Mouse (Mus musculus) embryonic facial prominence, embryonic 14.5 days (tissue): ENCODE measurements around the gene Myg1. TPM values are rescaled to one million over a fixed set of nuclear protein-coding genes. Genes with fewer than 3 reads are reported as not detected.
A peak's percentile ranks its signal among the peaks of the same experiment; 100 is the strongest.

ENCODE experiments used
- ATAC-seq: fragments of 200-750 bp; cut with Nextera tagmentation; 2 replicates; pipeline ENCODE4 v1.8.0; 2017; ENCODE audit warnings: low read depth, moderate number of reproducible peaks, moderate TSS enrichment
- DNase-seq: peaks from one replicate; pipeline ENCODE4 v3.0.0-alpha.2; 2015; ENCODE audit warnings: low spot score
- H3K27ac ChIP-seq: fragments of 300-500 bp; sonication (generic); replicated peaks from 2 replicates; pipeline ENCODE4 v1.5.1; 2014; ENCODE audit warnings: low read depth, mild to moderate bottlenecking, low read length, moderate library complexity
- H3K27me3 ChIP-seq: fragments of 300-500 bp; sonication (generic); replicated peaks from 2 replicates; pipeline ENCODE4 v1.6.1; 2014; ENCODE audit warnings: low read length; ENCODE audit not compliant: control insufficient read depth, insufficient read depth
- H3K36me3 ChIP-seq: fragments of 300-500 bp; sonication (generic); 2 replicates; pipeline ENCODE4 v1.6.1; 2014; ENCODE audit warnings: low read length, mixed read lengths; ENCODE audit not compliant: control insufficient read depth, insufficient read depth
- H3K4me1 ChIP-seq: fragments of 300-500 bp; sonication (generic); 2 replicates; pipeline ENCODE4 v1.6.1; 2014; ENCODE audit warnings: antibody characterized with exemption, low read length; ENCODE audit not compliant: control insufficient read depth, insufficient read depth
- H3K4me2 ChIP-seq: fragments of 300-500 bp; sonication (generic); 2 replicates; pipeline ENCODE4 v1.6.1; 2014; ENCODE audit warnings: low read depth, mild to moderate bottlenecking, low read length, moderate library complexity, mixed read lengths
- H3K4me3 ChIP-seq: fragments of 300-500 bp; sonication (generic); 2 replicates; pipeline ENCODE4 v1.5.1; 2014; ENCODE audit warnings: low read depth, mild to moderate bottlenecking, low read length
- H3K9ac ChIP-seq: fragments of 300-500 bp; sonication (generic); 2 replicates; pipeline ENCODE4 v1.6.1; 2014; ENCODE audit warnings: low read depth, mild to moderate bottlenecking, low read length, moderate library complexity, mixed read lengths
- H3K9me3 ChIP-seq: fragments of 300-500 bp; sonication (generic); 2 replicates; pipeline ENCODE4 v1.6.1; 2016; ENCODE audit warnings: low read length; ENCODE audit not compliant: control insufficient read depth
- WGBS: fragments of 180-500 bp; shearing (Covaris S2); extraction: QIAGEN DNeasy Blood & Tissue Kit; methylation state at CpG from one replicate; pipeline ENCODE4 v1.1.7; 2014; 5-methylcytosine and 5-hydroxymethylcytosine counted together
- polyA plus RNA-seq: library from polyadenylated mRNA; unstranded; fragments of >200 nt; fragmentation: Nextera tagmentation; extraction: Ambion mirVana; gene quantifications from 2 replicates; pipeline ENCODE4 v1.2.1, GENCODE M21; 2014

The Myg1 gene
- polyA plus RNA-seq, 1 experiment from 2014 or later, result 79.0 TPM

GRCm38 (mm10) chr15:102353986-102354385, 22.5 kb downstream of the Myg1 start:
- no peak overlapping the region for H3K9ac ChIP-seq
- no peak overlapping the region for H3K4me3 ChIP-seq
- H3K4me2 ChIP-seq, result no peak overlapping the region
- 79% methylated on average over 2 of the region's 2 CpGs for WGBS
- peaks cover 39% of the 10 kb centered on the region for H3K4me1 ChIP-seq
- no peaks in the 10 kb centered on the region for H3K9me3 ChIP-seq
- H3K27me3 ChIP-seq, result peaks cover 25% of the 10 kb centered on the region
- no peaks in the 10 kb centered on the region for H3K36me3 ChIP-seq
- H3K27ac ChIP-seq, result no peak overlapping the region
- no peak for DNase-seq
- ATAC-seq, result no peak

GRCm38 (mm10) chr15:102355134-102355870, 23.8 kb downstream of the Myg1 start:
- DNase-seq, result peak; percentile 89
- Histone ChIP-seq H3K27ac (peak overlapping the region; percentile 87), H3K9ac (peak overlapping the region; percentile 78), H3K4me3 (peak overlapping the region; percentile 50), H3K4me2 (peak overlapping the region; percentile 86), H3K4me1 (peaks cover 37% of the 10 kb centered on the region), H3K9me3 (no peaks in the 10 kb centered on the region), H3K27me3 (peaks cover 29% of the 10 kb centered on the region), H3K36me3 (no peaks in the 10 kb centered on the region)
- ATAC-seq, result peak; percentile 71
- WGBS, result under 1% methylated on average over 40 of the region's 49 CpGs

GRCm38 (mm10) chr15:102355871-102356441, 24.4 kb downstream of the Myg1 start:
- H3K4me2 ChIP-seq, result peak overlapping the region; percentile 86
- no peaks in the 10 kb centered on the region for H3K36me3 ChIP-seq
- H3K27ac ChIP-seq, result peak overlapping the region; percentile 87
- DNase-seq, result peak; percentile 72
- H3K4me1 ChIP-seq, result peaks cover 37% of the 10 kb centered on the region
- 1% methylated on average over 16 of the region's 38 CpGs for whole genome bisulfite sequencing
- peak overlapping the region; percentile 78 for H3K9ac ChIP-seq
- ATAC-seq, result peak; percentile 62
- peak overlapping the region; percentile 50 for H3K4me3 ChIP-seq
- H3K9me3 ChIP-seq, result no peaks in the 10 kb centered on the region
- H3K27me3 ChIP-seq, result peaks cover 29% of the 10 kb centered on the region

DNA sequence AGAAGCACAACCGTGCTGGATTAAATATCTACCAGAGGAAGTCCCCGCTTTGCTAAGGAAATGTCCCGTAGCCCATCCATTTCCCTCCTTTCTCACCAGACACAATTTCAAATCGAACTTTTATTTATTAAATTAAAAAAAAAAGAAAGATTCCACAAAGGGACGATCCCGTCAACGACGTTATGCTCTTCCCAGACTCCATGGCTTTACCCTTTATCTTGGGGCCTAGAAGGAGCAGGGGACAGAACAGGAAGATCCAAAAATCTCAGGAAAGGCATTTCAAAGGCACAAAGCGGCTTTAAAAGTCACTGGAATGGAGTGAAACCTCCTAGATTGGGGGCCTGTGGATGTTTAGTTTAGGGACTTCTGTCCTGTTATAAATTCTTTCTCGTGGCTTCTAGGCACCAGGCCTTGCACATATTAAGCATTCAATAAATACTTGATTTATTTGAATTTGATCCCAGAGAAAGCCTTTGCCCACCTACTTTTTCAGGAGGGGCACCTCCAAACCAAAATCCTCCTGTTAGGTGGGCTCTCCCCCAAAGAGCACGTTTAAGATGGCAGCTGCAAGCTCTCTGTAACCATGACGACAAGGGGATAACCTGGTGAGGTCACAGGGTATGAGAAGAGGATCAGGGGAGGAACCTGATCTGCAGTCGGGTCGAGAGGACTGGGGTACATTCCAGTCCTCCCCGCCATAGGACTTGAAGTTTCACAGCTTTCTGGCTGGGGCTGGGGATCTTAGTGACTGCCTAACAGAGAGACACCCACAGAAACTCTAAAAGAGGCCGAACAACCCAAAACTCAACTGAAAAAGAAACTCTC, 25.2 kb downstream of the Myg1 start:
- ATAC-seq (no peak), DNase-seq (no peak)
- Histone ChIP-seq H3K27ac (peak overlapping the region; percentile 87), H3K27me3 (peaks cover 29% of the 10 kb centered on the region), H3K36me3 (no peaks in the 10 kb centered on the region), H3K4me1 (peaks cover 34% of the 10 kb centered on the region), H3K9me3 (no peaks in the 10 kb centered on the region), H3K9ac (peak overlapping the region; percentile 78), H3K4me3 (peak overlapping the region; percentile 50), H3K4me2 (peak overlapping the region; percentile 86)
- 32% methylated on average over 16 of the region's 16 CpGs for WGBS

DNA sequence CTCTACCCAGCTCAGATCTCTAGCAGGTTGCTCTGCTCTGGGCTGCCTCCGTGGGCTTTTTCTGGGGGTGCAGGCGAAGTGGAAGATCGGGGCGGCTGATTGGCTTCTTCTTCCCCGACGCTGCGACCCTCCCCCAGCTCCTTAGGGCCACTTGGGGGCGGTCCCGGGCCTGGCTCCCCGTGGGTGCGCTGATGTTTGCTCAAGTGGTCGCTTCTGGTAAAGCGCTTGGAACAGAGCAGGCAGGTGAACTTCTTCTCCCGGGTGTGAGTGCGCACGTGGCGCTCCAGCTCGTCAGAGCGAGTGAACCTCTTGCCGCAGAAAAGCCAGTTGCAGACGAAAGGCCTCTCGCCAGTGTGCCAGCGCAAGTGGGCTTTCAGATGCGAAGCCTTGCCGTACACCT, 26.6 kb downstream of the Myg1 start:
- ATAC-seq, result no peak
- peak overlapping the region; percentile 44 for H3K4me2 ChIP-seq
- WGBS, result 6% methylated on average over 23 of the region's 25 CpGs
- H3K27ac ChIP-seq, result peak overlapping the region; percentile 35; the same call in 1 of the 2 replicates
- H3K4me3 ChIP-seq, result peak overlapping the region; percentile 19
- H3K36me3 ChIP-seq, result no peaks in the 10 kb centered on the region
- peaks cover 34% of the 10 kb centered on the region for H3K4me1 ChIP-seq
- H3K27me3 ChIP-seq, result peaks cover 29% of the 10 kb centered on the region
- H3K9me3 ChIP-seq, result no peaks in the 10 kb centered on the region
- no peak for DNase-seq
- H3K9ac ChIP-seq, result peak overlapping the region; percentile 49

DNA sequence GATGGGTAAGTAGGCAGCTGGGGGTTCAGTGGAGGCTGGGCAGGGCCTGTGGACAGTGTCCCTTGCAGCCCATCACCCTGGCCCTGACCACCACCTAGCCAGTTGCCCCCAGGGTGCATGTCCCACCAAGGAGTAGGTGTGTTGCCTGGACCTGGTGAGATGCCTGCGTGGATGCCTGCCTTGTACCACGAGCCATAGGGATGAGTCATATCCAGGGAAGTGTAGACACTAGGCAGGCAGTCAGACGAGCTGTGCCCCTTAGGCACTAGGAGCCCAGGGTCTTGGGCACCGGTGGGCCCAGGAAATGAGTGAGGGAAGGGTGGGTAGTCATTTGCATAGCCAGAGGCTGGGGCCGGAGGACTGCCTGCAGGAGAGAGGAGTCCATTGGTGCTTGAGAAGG, 27.3 kb downstream of the Myg1 start:
- peak overlapping the region; percentile 44; the same call in 1 of the 2 replicates for H3K4me2 ChIP-seq
- H3K9ac ChIP-seq, result peak overlapping the region; percentile 49
- ATAC-seq (no peak), DNase-seq (no peak)
- no peaks in the 10 kb centered on the region for H3K9me3 ChIP-seq
- H3K36me3 ChIP-seq, result no peaks in the 10 kb centered on the region
- H3K4me1 ChIP-seq, result peaks cover 34% of the 10 kb centered on the region
- H3K27me3 ChIP-seq, result peaks cover 29% of the 10 kb centered on the region
- 17% methylated on average over 5 of the region's 5 CpGs for WGBS
- 0 out of 2 replicates have a peak overlapping the region, but pooled peaks have one; percentile 35 for H3K27ac ChIP-seq
- H3K4me3 ChIP-seq, result no peak overlapping the region

- Histone ChIP-seq H3K36me3 (no peaks in the 10 kb centered on the region), H3K27me3 (peaks cover 21% of the 10 kb centered on the region), H3K4me3 (peak overlapping the region; percentile 38; the same call in 1 of the 2 replicates), H3K27ac (peak overlapping the region; percentile 72), H3K4me1 (peaks cover 18% of the 10 kb centered on the region), H3K4me2 (peak overlapping the region; percentile 46), H3K9ac (peak overlapping the region; percentile 52), H3K9me3 (no peaks in the 10 kb centered on the region)
- 7% methylated on average over 13 of the region's 14 CpGs for WGBS
- DNase-seq (peak; percentile 70), ATAC-seq (peak; percentile 60)
Observed at GRCm38 (mm10) chr15:102362648-102363047, 31.1 kb downstream of the Myg1 start.

DNA sequence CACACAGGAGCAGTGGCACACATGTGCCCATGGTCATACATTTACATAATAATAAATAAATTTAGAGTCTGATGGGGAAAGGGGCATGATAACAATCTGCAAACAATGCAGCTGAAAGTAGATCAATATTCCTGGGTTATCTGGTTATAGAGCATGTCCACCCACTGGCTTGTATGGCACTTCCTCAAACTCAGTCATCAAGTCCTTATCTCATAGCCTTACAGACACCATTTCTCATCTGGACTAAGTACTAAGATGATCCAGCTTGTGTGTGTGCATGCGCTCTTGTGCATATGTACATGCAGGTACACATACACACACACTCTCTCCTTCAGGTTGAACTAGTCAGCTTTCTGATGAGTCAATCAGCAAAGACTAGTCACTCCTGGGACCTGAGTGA, 33.2 kb downstream of the Myg1 start:
- no peaks in the 10 kb centered on the region for H3K9me3 ChIP-seq
- H3K36me3 ChIP-seq, result no peaks in the 10 kb centered on the region
- 0 out of 2 replicates have a peak, but pooled peaks cover 5% of the 10 kb centered on the region for H3K27me3 ChIP-seq
- peaks cover 3% of the 10 kb centered on the region for H3K4me1 ChIP-seq
- peak overlapping the region; percentile 57 for H3K27ac ChIP-seq
- ATAC-seq, result no peak
- peak overlapping the region; percentile 56 for H3K4me2 ChIP-seq
- WGBS, result 95% methylated on average over 1 of the region's 1 CpGs
- DNase-seq, result no peak
- peak overlapping the region; percentile 38 for H3K4me3 ChIP-seq
- peak overlapping the region; percentile 55 for H3K9ac ChIP-seq
